In genomic region chr3:118425748-118426147, GRCm38 (mm10) we compare ENCODE assay signal across 8 mouse cellular contexts.
A peak's percentile ranks its signal among the peaks of the same experiment; 100 is the strongest.
DNase-seq lines count a peak whose midpoint lies in the region; ATAC-seq and TF ChIP-seq lines count a peak whose summit lies in the region.

No protein-coding gene starts in this region.

- H3K4me1 ChIP-seq in lung, postnatal 0 days (ENCODE audit: insufficient read depth, low read depth, low read length), result no peaks in the 10 kb centered on the region; the same call in 1 of the 2 replicates
- H3K4me1 ChIP-seq in lung, adult 2 months (ENCODE audit: control insufficient read depth, insufficient read depth, low read length), result no peaks in the 10 kb centered on the region
- H3K4me1 ChIP-seq in hindbrain, postnatal 0 days (ENCODE audit: insufficient read depth, low read length), result 0 out of 2 replicates have a peak, but pooled peaks cover 5% of the 10 kb centered on the region
- H3K4me1 ChIP-seq in midbrain, embryonic 14.5 days (ENCODE audit: control insufficient read depth, insufficient read depth, low read length), result 0 out of 2 replicates have a peak, but pooled peaks cover 8% of the 10 kb centered on the region

- no peak for TF ChIP-seq EP300 in lung, postnatal 0 days (IDR thresholded peaks at IDR 0.05)

- ATAC-seq in lung, postnatal 0 days, result no peak
- peak; percentile 40; the same call in 1 of the 2 replicates for ATAC-seq in hindbrain, postnatal 0 days
- ATAC-seq in midbrain, embryonic 14.5 days (ENCODE audit: low FRiP score, low TSS enrichment), result no peak; the same call in 1 of the 2 replicates

- no peak overlapping the region for H3K27ac ChIP-seq in lung, postnatal 0 days (ENCODE audit: low read length)
- H3K27ac ChIP-seq in hindbrain, postnatal 0 days, result no peak overlapping the region
- no peak overlapping the region for H3K27ac ChIP-seq in midbrain, embryonic 14.5 days (replicated peaks; ENCODE audit: low read depth, low read length)

- no peaks in the 10 kb centered on the region for H3K9me3 ChIP-seq in lung, postnatal 0 days (ENCODE audit: low read length)
- H3K9me3 ChIP-seq in hindbrain, postnatal 0 days (ENCODE audit: low read length), result no peaks in the 10 kb centered on the region
- no peaks in the 10 kb centered on the region for H3K9me3 ChIP-seq in midbrain, embryonic 14.5 days (ENCODE audit: control insufficient read depth, low read length)

- H3K4me2 ChIP-seq in lung, postnatal 0 days (replicated peaks; ENCODE audit: low read depth, low read length), result peak overlapping the region; percentile 36; the same call in 1 of the 2 replicates
- H3K4me2 ChIP-seq in hindbrain, postnatal 0 days (ENCODE audit: low read depth, low read length), result peak overlapping the region; percentile 68
- H3K4me2 ChIP-seq in midbrain, embryonic 14.5 days (ENCODE audit: low read length), result peak overlapping the region; percentile 60

- H3K36me3 ChIP-seq in lung, postnatal 0 days (ENCODE audit: insufficient read depth, low read length), result no peaks in the 10 kb centered on the region
- no peaks in the 10 kb centered on the region for H3K36me3 ChIP-seq in hindbrain, postnatal 0 days (ENCODE audit: insufficient read depth, low read length)
- no peaks in the 10 kb centered on the region for H3K36me3 ChIP-seq in midbrain, embryonic 14.5 days (ENCODE audit: control insufficient read depth, insufficient read depth, low read length)

- no peak for TF ChIP-seq POLR2A in lung, adult 2 months (IDR thresholded peaks at IDR 0.05; ENCODE audit: borderline replicate concordance, extremely low read depth, low read depth, low read length)

- 0 out of 2 replicates have a peak, but pooled peaks cover 7% of the 10 kb centered on the region for H3K27me3 ChIP-seq in lung, postnatal 0 days (replicated peaks; ENCODE audit: insufficient read depth, low read length)
- no peaks in the 10 kb centered on the region; the same call in 1 of the 2 replicates for H3K27me3 ChIP-seq in hindbrain, postnatal 0 days (ENCODE audit: insufficient read depth, low read length)
- H3K27me3 ChIP-seq in midbrain, embryonic 14.5 days (ENCODE audit: control insufficient read depth, insufficient read depth, low read length), result no peaks in the 10 kb centered on the region

- no peak overlapping the region for H3K9ac ChIP-seq in lung, postnatal 0 days (replicated peaks; ENCODE audit: low read depth)
- H3K9ac ChIP-seq in hindbrain, postnatal 0 days (replicated peaks; ENCODE audit: low read length), result peak overlapping the region; percentile 35; the same call in 1 of the 2 replicates
- peak overlapping the region; percentile 36; the same call in 1 of the 2 replicates for H3K9ac ChIP-seq in midbrain, embryonic 14.5 days (replicated peaks; ENCODE audit: low read length)

- no peak overlapping the region for H3K4me3 ChIP-seq in lung, postnatal 0 days (ENCODE audit: low read depth, low read length)
- no peak overlapping the region for H3K4me3 ChIP-seq in lung, adult 2 months (replicated peaks; ENCODE audit: extremely low read depth, low read depth, low read length)
- peak overlapping the region; percentile 39 for H3K4me3 ChIP-seq in hindbrain, postnatal 0 days (ENCODE audit: low read length)
- H3K4me3 ChIP-seq in midbrain, embryonic 14.5 days (replicated peaks; ENCODE audit: low read depth, low read length), result peak overlapping the region; percentile 30

- peak; percentile 42 to 71 for DNase-seq in cerebellum, postnatal 25 days
- no peak for DNase-seq in cerebellum, adult 8-10 months
- DNase-seq in lung, postnatal 0 days (ENCODE audit: low spot score), result no peak
- DNase-seq in lung, adult 2 months, result no peak
- DNase-seq in hindbrain, postnatal 0 days (ENCODE audit: low spot score), result peak; percentile 66
- peak; percentile 68 for DNase-seq in midbrain, embryonic 14.5 days
- no peak for DNase-seq in natural killer cell, adult 2 months (ENCODE audit: low spot score in 2 of 2)
- no peak for DNase-seq in adrenal gland, adult 2 months

- WGBS in lung, postnatal 0 days, result 6% methylated on average over 19 of the region's 19 CpGs
- 3% methylated on average over 19 of the region's 19 CpGs for WGBS in lung, adult 2 months
- WGBS in hindbrain, postnatal 0 days, result 5% methylated on average over 18 of the region's 19 CpGs
- WGBS in midbrain, embryonic 14.5 days, result 5% methylated on average over 19 of the region's 19 CpGs

- TF ChIP-seq CTCF in lung, postnatal 0 days (IDR thresholded peaks at IDR 0.05), result peak; percentile 42
- no peak for TF ChIP-seq CTCF in lung, adult 2 months (IDR thresholded peaks at IDR 0.05; ENCODE audit: insufficient read depth, low read length)
- peak; percentile 73 for TF ChIP-seq CTCF in hindbrain, postnatal 0 days (IDR thresholded peaks at IDR 0.05; ENCODE audit: low read depth)

Comparison
In these comparisons a context has a peak if more than half of its experiments do, and no peak if none do; other contexts are left out.
1. DNase-seq: peak in cerebellum, postnatal 25 days (2 of 2), hindbrain, postnatal 0 days (single experiment) and midbrain, embryonic 14.5 days (single experiment); none in cerebellum, adult 8-10 months (single experiment), lung, postnatal 0 days (single experiment), lung, adult 2 months (single experiment), natural killer cell, adult 2 months (0 of 2) and adrenal gland, adult 2 months (single experiment).
2. H3K4me3 ChIP-seq: peak in hindbrain, postnatal 0 days (single experiment) and midbrain, embryonic 14.5 days (single experiment); none in lung, postnatal 0 days (single experiment) and lung, adult 2 months (single experiment).
3. Peak in every context shown above with its lines, with median percentiles within 50 percentile points of each other: H3K4me2 ChIP-seq.